Mouse (Mus musculus) left cerebral cortex, postnatal 14 days (tissue): ENCODE measurements around the gene Ano8. TPM values are rescaled to one million over a fixed set of nuclear protein-coding genes. Genes with fewer than 3 reads are reported as not detected.
A peak's percentile ranks its signal among the peaks of the same experiment; 100 is the strongest.

Source experiments
- DNase-seq, 2 experiments: peaks; one replicate each; pipeline ENCODE4 v3.0.0; 2021 to 2022; ENCODE audit warnings: low spot score in 2 of 2, mixed read lengths in 1 of 2
- intact Hi-C: fragments of 180-260 bp; cut with DNase I; formaldehyde crosslinking; loops from one replicate; pipeline ENCODE4 v1.15.1; 2025
- total RNA-seq, 2 experiments: library from RNA; stranded (reverse); gene quantifications; 2 replicates each; pipeline ENCODE4 v1.2.3; 2021

Gene Ano8
- total RNA-seq, 2 experiments from 2014 or later: 68.7 to 74.9 TPM

DNA sequence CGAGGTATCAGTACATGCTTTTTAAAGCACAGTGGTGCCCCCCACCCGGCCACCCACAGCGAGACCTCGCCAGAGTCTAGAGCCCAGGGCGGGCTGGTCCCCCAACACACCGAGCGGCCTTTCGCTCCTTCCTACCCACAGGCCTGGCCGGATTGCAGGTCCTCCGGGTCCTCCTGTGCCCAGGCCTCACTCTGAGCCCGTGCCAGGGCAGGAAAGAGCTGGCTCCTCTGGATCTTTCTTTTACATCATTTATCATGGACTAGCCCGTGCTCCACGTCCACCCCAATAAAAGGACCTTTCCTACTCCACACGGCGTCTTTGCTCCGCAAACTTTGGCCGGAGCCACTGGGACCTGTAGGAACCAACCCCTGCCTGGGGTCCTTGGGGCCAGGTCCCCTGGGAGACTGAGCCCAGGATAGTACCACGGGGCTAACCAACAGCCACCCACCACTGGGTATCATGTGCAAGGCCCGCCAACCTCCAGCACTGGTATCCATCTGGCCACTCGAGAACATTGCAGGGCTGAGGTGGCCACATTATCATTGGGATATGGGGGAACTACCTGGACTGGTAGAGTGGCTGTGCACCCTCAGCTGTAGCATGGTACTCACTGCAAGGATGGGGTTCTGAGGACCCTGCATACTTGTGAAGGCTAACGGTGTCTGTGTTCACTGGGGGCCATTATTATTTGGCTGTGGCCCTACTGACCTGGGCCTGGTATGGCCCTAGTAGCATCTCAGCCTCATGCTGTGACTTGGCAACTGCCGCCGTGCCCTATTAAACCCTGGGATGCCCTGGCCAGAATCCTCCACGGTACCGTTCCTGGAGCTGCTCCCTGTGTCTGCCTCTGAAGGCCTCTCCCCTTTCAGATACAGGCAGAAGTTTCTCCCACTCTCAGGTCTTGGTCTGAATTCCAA lies 10.7 kb downstream of the Ano8 start:
- intact Hi-C loops: no loop called here
- no peak for DNase-seq

DNA sequence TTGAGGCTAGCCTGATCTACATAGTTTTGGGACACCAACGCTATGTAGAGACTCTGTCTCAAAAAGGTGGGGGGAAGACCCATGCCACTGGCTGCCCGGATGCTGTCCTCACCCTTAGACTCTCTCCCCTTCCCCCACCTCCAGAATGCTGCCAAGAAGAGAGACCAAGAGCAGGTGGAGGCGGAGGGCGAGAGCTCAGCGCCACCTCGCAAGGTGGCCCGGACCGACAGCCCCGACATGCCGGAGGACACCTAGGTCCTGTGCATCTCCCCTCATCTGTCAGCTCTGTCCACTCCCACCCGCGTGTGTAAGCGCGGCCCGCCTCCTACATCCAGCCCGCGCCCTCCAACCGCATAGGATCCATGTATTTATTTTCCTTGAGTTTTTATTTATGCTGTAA lies 11.4 kb downstream of the Ano8 start:
- intact Hi-C loops: no loop called here

DNA sequence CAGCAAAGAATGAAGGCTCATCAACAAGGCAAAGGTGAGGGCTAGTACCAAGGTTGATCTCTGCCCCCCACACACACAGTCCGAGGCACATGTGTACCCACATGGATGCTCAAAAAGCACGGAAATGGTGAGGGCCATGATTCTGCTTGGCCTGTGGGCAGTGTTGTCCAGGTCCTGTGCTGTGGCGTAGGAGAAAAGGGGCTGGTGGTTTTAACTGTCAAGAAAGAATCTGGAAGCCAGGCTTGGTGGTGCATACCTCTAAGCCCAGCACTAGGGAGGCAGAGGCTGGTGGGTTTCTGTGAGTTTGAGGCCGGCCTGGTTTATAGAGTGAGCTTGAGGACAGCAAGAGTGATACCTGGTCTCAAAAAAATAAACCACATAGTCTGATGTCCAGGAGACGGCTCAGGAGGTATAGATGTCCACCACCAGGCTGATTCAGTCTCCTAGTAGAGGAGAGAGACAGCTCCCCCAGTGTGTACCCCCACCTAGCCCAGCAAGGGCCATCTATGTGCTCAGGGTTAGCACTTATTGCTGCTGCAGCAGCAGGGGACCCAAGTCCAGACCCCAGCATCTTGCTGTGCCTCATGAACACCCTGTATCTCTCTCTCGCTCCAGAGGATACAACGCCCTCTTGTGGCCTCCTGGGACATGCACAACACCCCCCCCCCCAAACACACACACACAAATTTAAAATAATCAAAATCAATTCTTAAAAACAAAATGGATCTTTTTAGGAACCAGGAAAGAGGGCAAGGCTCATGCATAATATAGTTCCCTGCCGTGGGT lies 13.0 kb downstream of the Ano8 start:
- no peak for DNase-seq
- intact Hi-C loops: no loop called here

More for the DNA sequence above, 11.4 kb downstream of the Ano8 start:
- no peak for DNase-seq

DNA sequence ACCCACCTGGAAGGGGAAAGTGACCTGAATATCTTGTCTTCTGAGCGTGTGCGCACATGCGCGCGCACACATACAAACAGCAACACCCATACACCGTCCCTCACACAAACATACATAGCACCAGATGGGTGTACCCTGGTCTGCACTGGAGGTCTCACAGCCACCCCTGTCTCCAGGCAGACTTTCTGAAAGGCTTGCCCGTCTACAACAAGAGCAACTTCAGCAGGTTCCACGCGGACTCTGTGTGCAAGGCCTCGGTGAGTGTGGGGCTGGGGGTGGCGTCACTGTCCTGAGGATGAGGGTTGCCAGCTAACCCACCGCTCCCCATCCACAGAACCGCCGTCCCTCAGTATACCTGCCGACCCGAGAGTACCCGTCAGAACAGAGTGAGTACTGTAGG lies 13.9 kb downstream of the Ano8 start:
- DNase-seq: no peak
- intact Hi-C loops: no loop called here

DNA sequence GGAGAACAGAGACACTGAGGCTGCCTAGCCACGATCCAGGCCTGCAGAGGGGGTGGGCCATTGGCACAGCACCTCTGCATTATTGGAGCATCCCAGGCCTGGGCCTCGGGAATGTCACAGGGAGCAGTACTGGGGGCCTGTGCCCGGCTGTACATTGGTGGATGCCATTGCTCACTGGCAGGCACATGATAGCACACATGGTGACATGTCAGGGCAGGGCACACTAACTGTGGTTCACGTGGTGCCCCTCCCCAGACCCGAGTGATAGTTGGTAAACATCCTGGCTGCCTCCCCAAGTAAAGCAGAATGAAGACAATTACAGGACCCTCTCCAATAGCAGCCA lies 14.9 kb downstream of the Ano8 start:
- intact Hi-C loops: no loop called here

DNA sequence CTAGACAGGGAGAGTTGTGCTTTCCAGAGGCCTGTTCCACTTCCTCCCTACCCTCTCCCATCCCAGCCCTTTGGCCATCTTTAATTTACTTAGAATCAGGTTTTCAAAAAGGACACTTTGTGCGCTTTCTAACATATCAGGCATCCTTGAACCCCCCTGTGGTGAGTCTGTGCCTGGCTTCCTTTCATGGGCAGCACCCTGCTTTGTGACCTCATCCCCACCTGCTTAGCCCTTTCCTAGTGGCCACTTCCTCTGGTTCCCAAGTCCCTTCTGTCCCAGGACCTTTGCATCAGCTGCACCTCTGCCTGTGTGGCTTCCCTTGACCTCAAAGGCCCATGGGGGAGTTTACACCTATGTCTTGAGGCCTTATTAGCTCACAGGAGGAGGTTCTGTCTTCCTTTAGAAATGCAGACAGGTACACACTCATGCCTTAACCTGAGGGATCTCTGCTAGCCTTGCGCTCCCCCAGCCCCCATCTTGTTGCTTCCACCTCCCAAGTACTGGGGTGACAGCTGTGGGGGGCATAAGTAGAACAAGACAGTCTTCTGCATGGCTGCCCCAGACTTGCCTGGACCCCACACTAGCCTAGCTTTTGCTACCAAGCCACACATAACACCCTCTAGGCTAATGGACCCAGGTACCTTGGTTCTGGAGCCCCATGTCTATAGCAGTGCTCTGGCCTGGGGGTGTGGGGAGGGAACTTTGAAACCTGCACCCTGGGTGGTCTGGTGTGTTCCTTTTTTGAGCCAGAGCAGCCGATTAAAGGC lies 15.4 kb downstream of the Ano8 start:
- no peak for DNase-seq
- intact Hi-C loops: no loop called here

More for the DNA sequence above, 14.9 kb downstream of the Ano8 start:
- no peak for DNase-seq

DNA sequence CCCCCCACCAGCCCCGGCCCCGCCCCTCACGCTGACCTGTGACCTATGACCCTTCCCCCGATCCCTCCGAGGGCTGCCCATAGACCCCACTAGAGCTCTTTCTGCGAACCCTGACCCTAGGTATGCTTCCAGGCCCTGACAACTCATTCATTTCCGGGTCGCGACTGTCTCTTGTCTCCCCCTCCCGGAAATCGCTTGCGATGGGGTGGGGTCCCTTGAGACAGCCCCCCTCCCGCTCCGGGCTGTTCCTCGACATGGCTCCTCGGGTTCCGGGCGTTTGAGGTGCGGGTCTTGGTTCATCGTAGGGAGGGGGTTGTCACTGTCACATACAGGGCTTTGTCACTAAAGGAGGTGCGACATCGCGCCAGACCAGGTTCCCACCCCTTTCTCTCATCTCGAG lies 16.4 kb downstream of the Ano8 start:
- intact Hi-C loops: no loop called here
- DNase-seq: peak; percentile 60 to 67

DNA sequence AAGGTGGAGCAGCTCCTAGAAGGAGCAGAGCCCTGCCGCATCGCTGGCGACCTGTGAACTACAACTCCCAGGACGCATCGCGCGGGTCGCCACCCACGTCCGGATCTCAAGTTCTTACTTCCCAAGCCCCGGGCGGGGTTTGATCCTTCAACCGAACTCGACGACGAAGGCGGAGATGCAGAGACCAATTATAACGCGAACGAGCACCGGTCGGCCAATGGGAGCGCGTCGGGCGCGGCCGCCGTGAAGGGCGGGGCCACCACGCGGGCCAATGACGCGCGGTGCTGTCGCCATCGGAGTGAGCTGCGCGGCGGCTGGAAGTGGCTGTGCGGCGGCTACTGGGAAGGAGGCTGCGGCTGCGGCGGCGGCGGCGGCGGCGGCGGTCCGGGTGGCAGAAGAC lies 16.8 kb downstream of the Ano8 start, which contains the start of gene Dda1:
TSS of gene Dda1 (plus strand) at position 284 of the 400 bp plus-strand sequence.
- DNase-seq: peak; percentile 98 to 99
- intact Hi-C loops: no loop called here

DNA sequence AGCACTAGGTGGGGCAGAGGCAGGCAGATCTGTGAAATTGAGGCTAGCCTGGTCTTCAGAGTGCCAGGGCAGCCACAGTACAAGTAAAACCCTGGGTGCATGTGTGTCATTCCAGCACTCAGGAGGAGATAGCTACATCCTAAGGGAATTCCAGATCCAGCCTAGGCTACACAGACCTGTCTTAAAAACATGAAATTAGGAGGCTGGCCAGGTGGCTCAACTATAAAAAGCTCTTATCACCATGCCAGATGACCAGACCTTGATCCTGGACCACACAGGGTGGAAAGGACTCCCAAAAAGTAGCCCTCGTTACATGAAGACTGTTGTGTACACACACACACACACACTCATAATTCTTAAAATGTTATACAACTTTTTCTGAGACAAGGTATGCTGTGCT lies 17.8 kb downstream of the Ano8 start:
- no peak for DNase-seq
- intact Hi-C loops: no loop called here

DNA sequence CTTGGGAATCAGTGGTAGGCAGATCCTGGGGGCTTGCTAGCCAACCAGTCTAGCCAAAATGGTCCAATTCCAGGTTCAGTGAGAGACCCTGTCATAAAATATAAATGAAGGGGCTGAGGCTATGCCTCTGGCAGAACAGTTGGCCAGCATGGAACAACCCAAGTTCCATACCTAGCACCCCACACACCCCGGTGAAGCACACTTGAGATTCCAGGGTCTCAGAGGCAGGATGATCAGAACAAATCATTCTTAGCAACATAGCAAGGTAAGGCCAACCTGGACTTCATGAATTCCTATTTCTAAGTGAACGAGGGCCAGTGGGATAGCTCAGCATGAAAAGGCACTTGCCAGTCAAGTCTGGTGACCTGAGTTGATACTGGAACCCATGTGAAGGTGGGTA lies 18.6 kb downstream of the Ano8 start:
- intact Hi-C loops: no loop called here
- DNase-seq: no peak

DNA sequence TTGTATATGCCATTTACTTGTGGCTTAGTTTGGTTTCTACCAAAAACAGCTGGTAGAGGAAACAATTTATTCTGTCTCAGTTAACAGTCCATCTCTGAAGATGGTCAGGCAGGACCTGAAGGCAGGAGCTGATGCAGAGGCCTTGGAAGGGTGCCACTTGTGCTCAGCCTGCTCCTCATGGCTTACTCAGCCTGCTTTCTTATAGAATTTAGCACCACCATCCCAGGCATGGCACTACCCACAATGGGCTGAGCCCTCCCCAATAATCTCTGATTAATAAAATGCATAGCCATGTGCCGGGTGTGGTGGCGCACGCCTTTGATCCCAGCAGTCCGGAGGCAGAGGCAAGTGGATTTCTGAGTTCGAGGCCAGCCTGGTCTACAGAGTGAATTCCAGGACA lies 19.6 kb downstream of the Ano8 start:
- intact Hi-C loops: no loop called here

DNA sequence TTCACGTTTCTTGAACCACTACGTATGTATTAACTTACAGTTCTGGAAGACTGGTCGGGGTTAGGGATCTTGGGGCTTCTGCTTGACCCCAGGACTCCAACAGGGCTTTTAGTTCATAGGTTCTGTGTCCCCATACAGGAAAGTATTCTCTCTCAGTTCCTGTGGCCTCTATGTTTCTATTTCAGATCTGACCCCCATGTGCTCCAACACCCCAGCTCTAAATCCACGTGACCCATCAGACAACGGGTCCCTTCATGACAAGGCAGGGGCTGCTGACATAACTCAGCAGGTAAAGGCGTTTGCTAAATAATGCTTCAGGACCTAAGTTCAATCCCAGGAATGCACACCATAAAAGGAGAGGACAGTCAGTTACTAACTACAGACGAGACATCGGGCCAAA lies 20.0 kb downstream of the Ano8 start:
- DNase-seq: no peak
- intact Hi-C loops: no loop called here

More for the DNA sequence above, 19.6 kb downstream of the Ano8 start:
- no peak for DNase-seq

DNA sequence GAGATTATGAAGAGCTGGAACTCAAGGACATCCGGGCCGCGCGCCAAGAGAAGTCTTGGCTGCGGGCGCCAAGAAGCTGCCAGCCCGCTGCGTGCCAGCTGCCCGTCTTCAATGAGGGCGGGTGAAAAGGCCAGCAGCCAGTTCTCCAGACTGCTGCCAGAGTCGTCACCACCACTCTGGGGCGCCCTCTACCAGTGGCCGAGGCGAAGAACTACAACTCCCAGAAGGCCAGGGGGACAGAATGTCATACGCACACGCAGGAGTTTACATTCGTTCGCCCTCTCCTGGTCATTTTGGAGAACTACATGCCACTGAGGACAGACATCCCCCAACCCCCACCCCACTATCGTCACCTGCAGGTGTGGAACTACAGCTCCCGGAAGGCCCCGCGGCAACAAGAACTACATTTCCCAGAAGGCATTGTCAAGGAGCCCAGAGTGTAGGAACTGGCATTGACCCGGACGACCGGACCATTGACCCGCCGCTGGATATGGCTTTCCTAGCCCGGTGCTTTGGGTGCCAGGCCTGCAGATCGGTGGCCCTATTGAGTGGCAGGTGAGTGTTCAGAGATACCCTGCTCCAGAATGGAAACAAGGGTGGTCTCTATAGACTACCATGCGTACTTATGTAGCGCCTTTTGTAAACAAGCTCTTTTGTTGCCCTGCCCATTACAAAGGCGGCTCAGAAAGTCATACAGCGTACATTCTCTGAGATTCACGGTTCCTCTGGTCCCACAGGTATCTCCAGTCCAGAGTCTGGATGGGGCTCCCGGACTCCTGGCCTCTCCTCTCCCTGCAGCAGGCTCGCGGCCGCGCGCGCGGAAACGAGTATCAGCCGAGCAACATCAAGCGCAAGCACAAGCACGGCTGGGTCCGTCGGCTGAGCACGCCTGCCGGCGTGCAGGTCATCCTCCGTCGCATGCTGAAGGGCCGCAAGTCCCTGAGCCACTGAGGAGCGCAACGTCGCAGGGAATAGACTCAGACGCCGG lies 21.0 kb downstream of the Ano8 start, which contains the start of gene Mrpl34:
TSS of gene Mrpl34 (plus strand) at position 447 of the 988 bp plus-strand sequence.
- intact Hi-C loops: loop anchor here (5.0 kb wide), 1 partner anchor 558 kb away; the partner anchor contains the start of gene Map1s
- DNase-seq: peak; percentile 98 to 100

DNA sequence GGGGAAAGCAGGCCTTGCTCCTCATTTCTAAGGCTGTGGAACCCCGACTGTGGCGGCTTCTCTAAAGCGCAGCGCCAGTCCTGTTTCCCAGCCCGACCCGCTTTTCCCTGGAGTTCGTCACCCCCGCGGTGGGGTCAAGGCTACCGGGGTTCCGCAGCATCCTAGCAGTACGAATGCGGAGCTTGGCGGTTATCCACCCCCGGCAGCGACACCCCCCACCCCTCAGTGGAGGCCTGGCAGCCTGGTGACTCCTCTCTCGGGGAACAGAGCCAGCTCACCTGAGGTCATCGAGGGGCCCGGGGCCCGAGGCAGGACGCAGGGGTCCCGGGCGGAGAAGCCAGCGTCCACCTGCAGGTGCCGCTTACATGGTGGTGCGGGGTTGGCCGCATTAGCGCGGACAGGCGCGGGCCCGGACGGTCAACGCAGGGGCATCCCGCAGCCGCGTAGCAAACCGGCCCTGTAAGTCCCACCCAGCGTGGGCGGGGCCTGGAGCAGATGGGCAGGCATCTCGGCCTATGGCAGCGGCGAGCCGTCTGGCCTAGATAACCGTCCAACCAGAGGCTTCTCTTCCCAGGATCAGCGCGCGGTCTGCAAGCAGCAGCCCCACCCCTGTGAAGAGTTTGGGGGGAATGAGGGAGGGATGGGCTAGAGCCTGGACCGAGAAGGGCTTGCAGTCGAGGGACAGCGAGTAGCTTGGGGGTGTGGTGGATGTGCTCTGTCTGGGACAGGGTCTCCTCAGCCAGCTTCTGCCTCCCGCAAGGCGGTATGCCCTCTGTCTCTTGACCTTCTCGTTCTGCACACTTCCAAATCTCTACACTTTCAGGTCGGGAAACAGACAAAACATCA lies 22.4 kb downstream of the Ano8 start, which contains the start of gene Abhd8:
TSS of gene Abhd8 (minus strand) at position 468 of the 846 bp plus-strand sequence.
- intact Hi-C loops: loop anchor here (5.0 kb wide), 1 partner anchor 556 kb away; the partner anchor contains the start of gene Map1s
- DNase-seq: peak; percentile 98 to 99

DNA sequence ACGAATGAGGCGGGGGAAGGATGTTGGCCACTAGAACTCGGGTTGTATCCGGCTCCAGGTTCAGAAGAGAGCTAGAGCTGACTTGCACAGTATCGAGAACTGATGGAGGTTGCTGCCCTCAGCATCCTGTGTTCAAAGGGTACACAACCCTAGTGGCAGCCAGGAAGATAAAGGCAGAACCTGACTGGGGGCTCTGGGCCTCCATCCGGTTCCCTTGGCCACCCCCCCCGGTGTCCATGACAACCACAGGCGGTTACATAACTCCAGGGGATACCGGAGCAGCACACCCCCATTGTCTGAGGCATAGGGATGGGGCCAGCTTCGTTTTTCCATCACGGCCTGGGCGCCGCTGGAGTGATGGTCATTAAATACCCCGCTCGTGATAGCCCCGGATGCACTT lies 23.0 kb downstream of the Ano8 start:
- intact Hi-C loops: loop anchor here (5.0 kb wide), 1 partner anchor 555 kb away; the partner anchor contains the start of gene Map1s
- peak in 1 of 2 experiments; percentile 76 for DNase-seq

DNA sequence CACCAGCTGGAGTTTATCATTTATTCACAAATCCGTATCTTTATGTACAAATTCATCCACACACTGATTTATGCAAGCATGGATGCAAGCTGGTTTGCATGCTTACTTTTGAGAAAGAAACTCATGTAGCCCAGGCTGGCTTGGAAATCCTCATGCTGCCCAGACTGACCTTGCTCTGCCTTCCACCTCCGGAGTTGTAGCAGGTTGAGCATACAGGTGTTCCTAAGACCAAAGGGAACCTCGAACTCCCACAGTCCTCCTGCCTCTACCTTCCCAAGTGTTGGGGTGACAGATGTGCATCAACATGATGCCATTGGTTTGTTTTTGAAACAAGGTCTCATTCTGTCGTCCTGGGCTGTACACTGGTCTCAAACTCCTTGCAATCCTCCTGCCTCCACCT lies 23.6 kb downstream of the Ano8 start:
- DNase-seq: no peak
- intact Hi-C loops: loop anchor here (5.0 kb wide), 1 partner anchor 555 kb away; the partner anchor contains the start of gene Map1s

DNA sequence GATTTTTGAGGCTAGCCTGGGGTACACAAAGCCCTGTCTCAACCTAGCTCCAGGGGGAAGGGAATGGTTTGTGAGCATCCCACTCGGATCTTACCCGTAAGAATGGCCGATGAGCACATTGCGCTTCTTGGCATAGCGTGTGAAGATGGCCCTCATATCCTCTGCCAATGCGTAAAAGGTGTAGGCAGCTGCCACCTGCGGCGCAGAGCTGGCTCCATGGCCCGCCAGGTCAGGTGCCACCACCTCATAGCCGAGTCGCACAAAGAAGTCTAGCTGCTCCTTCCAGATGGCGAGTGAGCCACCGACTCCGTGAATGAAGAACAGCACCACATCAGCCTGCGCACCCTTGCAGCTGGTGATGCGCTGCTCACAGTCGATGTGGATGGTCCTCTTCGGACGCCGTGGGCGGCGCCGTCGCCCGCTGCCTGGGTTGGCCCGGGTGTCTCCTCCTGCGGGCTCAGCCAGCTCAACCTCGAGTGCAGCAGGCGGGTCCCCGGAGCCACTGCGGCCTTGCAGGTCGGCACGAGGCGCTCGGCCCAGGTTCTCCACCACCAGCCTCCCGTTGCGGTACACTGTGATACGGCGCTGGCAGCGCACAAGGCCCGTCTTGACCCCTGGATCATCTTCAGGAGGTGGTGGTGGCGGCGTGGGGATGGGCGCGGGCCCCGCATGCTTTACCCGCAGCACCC lies 24.5 kb downstream of the Ano8 start:
- no peak for DNase-seq
- intact Hi-C loops: loop anchor here (5.0 kb wide), 1 partner anchor 554 kb away; the partner anchor contains the start of gene Map1s
